In the genomic region with DNA sequence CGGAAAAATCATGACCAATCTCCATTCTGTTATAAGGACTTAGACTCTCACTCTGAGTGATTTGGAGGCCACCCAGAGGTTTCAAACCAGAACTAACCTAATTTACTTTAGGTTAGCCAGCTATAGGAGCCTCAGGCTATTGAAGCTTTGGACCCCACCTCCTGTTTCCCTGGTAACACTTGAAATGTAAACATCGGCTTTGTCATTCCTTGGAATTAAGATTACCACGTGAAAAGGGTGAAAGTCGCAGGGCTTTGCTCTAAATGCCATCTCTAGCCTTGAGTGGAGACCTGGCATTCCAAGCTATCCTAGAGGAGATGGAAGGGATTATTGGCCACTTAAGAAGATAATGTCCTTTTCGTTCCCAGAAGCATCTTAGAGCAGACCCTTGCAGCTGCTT, we compare ENCODE assay signal across 15 mouse cellular contexts.
DNase-seq lines count a peak whose midpoint lies in the region; ATAC-seq and TF ChIP-seq lines count a peak whose summit lies in the region.
"Had no signal": no experiment of that assay in that cellular context is flagged by ENCODE, and none has a peak within 500 bp of the region (broad histone marks: within the 10 kb centered on the region; RNA-seq: fewer than 3 reads in every experiment).

No protein-coding gene starts in this region.

- in situ Hi-C loops in ES-E14 (cut with MboI; ENCODE audit: low sequenced_read_pairs in 2 of 2, unreplicated experiment in 2 of 2): no loop called here

- no peaks in the 10 kb centered on the region for H3K9me3 ChIP-seq in hindbrain, embryonic 11.5 days (ENCODE audit: control insufficient read depth, low read length)
- H3K9me3 ChIP-seq in hindbrain, embryonic 16.5 days (ENCODE audit: control insufficient read depth, low read length): no peaks in the 10 kb centered on the region
- no peaks in the 10 kb centered on the region for H3K9me3 ChIP-seq in ES-E14 (ENCODE audit: control insufficient read depth, insufficient read depth, low read depth, low read length)
- H3K9me3 ChIP-seq: G1E; heart, embryonic 13.5 days had no signal

- H3K36me3 ChIP-seq in hindbrain, embryonic 11.5 days (ENCODE audit: control insufficient read depth, insufficient read depth, low read length): no peaks in the 10 kb centered on the region
- H3K36me3 ChIP-seq in hindbrain, embryonic 16.5 days (ENCODE audit: control insufficient read depth, insufficient read depth, low read length): no peaks in the 10 kb centered on the region
- H3K36me3 ChIP-seq in ES-E14 (ENCODE audit: control insufficient read depth, insufficient read depth, low read length, poor library complexity, severe bottlenecking): no peaks in the 10 kb centered on the region
- H3K36me3 ChIP-seq: G1E; heart, embryonic 13.5 days had no signal

- no peak overlapping the region for H3K4me2 ChIP-seq in hindbrain, embryonic 11.5 days (replicated peaks; ENCODE audit: low read depth, low read length)
- no peak overlapping the region for H3K4me2 ChIP-seq in hindbrain, embryonic 16.5 days (ENCODE audit: low read length)
- H3K4me2 ChIP-seq: heart, embryonic 13.5 days had no signal

- DNase-seq in hindbrain, embryonic 11.5 days (ENCODE audit: low spot score): peak; percentile 49
- DNase-seq in ES-E14 (ENCODE audit: low read depth, low spot score): peak; percentile 89
- peak; percentile 72 for DNase-seq in embryo, embryonic 10 days (ENCODE audit: low spot score)
- peak; percentile 12 for DNase-seq in forelimb bud, embryonic 11.5 days (ENCODE audit: low read depth, low spot score)
- DNase-seq in adrenal gland, adult 8-10 months: no peak
- DNase-seq in thymus, postnatal 36 days: no peak
- DNase-seq in adrenal gland, postnatal 36 days: no peak
- DNase-seq: adrenal gland, postnatal 25 days; heart, postnatal 4 days; layer of hippocampus, adult 9-11 months; lung, adult 2 months had no signal

- no peaks in the 10 kb centered on the region for H3K27me3 ChIP-seq in hindbrain, embryonic 11.5 days (ENCODE audit: control insufficient read depth, insufficient read depth, low read length)
- H3K27me3 ChIP-seq in hindbrain, embryonic 16.5 days (replicated peaks; ENCODE audit: control insufficient read depth, insufficient read depth, low read length): no peaks in the 10 kb centered on the region
- H3K27me3 ChIP-seq: heart, embryonic 13.5 days had no signal

- no peak overlapping the region for H3K27ac ChIP-seq in hindbrain, embryonic 11.5 days (ENCODE audit: low read depth, low read length)
- no peak overlapping the region for H3K27ac ChIP-seq in hindbrain, embryonic 16.5 days (ENCODE audit: low read depth, low read length)
- peak overlapping the region; percentile 16; the same call in 1 of the 2 replicates for H3K27ac ChIP-seq in ES-E14 (ENCODE audit: insufficient read depth, low read depth, low read length, poor library complexity, severe bottlenecking)
- H3K27ac ChIP-seq: heart, embryonic 13.5 days had no signal

- H3K4me1 ChIP-seq in hindbrain, embryonic 11.5 days (replicated peaks; ENCODE audit: control insufficient read depth, insufficient read depth, low read length): no peaks in the 10 kb centered on the region
- H3K4me1 ChIP-seq in hindbrain, embryonic 16.5 days (ENCODE audit: control insufficient read depth, insufficient read depth, low read depth, low read length): no peaks in the 10 kb centered on the region
- peaks cover 8% of the 10 kb centered on the region in 2 experiments; a peak in 3 of 4 replicates for H3K4me1 ChIP-seq in ES-E14 (ENCODE audit: control insufficient read depth in 2 of 2, insufficient read depth in 2 of 2, low read length in 2 of 2, poor library complexity in 1 of 2)
- H3K4me1 ChIP-seq: heart, embryonic 13.5 days had no signal

- no peak overlapping the region for H3K4me3 ChIP-seq in hindbrain, embryonic 11.5 days (ENCODE audit: low read depth, low read length)
- no peak overlapping the region for H3K4me3 ChIP-seq in hindbrain, embryonic 16.5 days (ENCODE audit: low read length)
- no peak overlapping the region for H3K4me3 ChIP-seq in ES-E14 (ENCODE audit: insufficient read depth in 1 of 2, low read depth in 1 of 2, low read length in 2 of 2, poor library complexity in 1 of 2, severe bottlenecking in 1 of 2)
- H3K4me3 ChIP-seq: heart, embryonic 13.5 days had no signal

- 5% methylated on average over 5 of the region's 5 CpGs for WGBS in hindbrain, embryonic 11.5 days
- WGBS in hindbrain, embryonic 16.5 days: 11% methylated on average over 5 of the region's 5 CpGs

- peak; percentile 79 for ATAC-seq in hindbrain, embryonic 11.5 days (ENCODE audit: low FRiP score)
- no peak for ATAC-seq in hindbrain, embryonic 16.5 days
- ATAC-seq: intestine, embryonic 16.5 days had no signal

- no peak overlapping the region for H3K9ac ChIP-seq in hindbrain, embryonic 11.5 days (ENCODE audit: low read depth, low read length)
- no peak overlapping the region for H3K9ac ChIP-seq in hindbrain, embryonic 16.5 days (ENCODE audit: low read depth, low read length)
- no peak overlapping the region for H3K9ac ChIP-seq in ES-E14 (ENCODE audit: insufficient read depth, low read depth, low read length, poor library complexity, severe bottlenecking)
- H3K9ac ChIP-seq: heart, embryonic 13.5 days had no signal

TF ChIP-seq in ES-E14, 5 proteins besides CTCF, POLR2A, EP300 and RAD21:
- TF ChIP-seq HCFC1 (IDR thresholded peaks at IDR 0.05; ENCODE audit: borderline replicate concordance, insufficient read depth, low read length) (no peak), CHD2 (IDR thresholded peaks at IDR 0.05; ENCODE audit: low read depth, low read length) (no peak), ZNF384 (IDR thresholded peaks at IDR 0.05; ENCODE audit: low read depth, low read length) (no peak), MAFK (IDR thresholded peaks at IDR 0.05; ENCODE audit: insufficient read depth, low read depth, low read length) (no peak), ZC3H11A (IDR thresholded peaks at IDR 0.05; ENCODE audit: borderline replicate concordance, low read depth, low read length) (no peak)

Comparison
In these comparisons a context has a peak if more than half of its experiments do, and no peak if none do; other contexts are left out.
1. DNase-seq: peak in hindbrain, embryonic 11.5 days (single experiment), ES-E14 (single experiment), embryo, embryonic 10 days (single experiment) and forelimb bud, embryonic 11.5 days (single experiment); none in adrenal gland, adult 8-10 months (single experiment), thymus, postnatal 36 days (0 of 2) and adrenal gland, postnatal 36 days (0 of 2).